Mouse (Mus musculus): ENCODE results near the gene Trim10. TPM values are rescaled to one million over a fixed set of nuclear protein-coding genes. Genes with fewer than 3 reads are reported as not detected.

Trim10 gene
- 0.25 to 0.35 TPM in 2 of 4 replicates, not detected in the others for total RNA-seq (2023)

DNA sequence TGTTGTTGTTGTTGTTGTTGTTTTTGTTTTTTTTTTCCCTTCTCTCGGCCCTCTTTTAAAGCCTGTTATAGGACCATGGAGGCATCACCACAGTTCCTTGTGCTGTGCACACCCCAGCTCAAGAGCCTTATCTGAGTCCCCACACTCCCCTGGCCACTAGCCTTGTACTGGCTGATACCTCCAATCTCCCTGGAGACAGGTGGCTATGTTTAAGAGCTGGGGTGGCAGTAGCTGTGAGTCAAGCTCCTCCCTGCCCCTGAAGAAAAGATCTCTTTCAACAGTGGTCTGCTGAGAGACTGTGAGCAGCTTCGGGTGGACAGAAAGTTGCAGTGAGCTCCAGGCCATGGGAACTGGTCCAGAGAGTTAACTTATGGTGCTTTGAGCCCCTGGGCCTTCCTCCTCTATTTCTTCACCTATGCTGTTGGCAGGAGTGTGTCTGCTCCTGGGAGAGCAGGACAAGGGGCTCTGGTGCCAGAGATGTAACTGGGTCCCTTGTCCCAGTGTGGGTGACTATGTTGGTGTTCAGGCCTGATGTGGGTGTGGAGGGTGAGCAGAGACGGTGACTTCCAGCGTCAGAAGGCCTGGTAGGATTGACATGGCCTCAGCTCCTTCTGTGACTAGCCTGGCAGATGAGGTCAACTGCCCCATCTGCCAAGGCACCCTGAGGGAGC, at the start of gene Trim10:
Gene Trim10, plus strand, starts transcription at position 291 of the 671 bp plus-strand sequence.

DNA sequence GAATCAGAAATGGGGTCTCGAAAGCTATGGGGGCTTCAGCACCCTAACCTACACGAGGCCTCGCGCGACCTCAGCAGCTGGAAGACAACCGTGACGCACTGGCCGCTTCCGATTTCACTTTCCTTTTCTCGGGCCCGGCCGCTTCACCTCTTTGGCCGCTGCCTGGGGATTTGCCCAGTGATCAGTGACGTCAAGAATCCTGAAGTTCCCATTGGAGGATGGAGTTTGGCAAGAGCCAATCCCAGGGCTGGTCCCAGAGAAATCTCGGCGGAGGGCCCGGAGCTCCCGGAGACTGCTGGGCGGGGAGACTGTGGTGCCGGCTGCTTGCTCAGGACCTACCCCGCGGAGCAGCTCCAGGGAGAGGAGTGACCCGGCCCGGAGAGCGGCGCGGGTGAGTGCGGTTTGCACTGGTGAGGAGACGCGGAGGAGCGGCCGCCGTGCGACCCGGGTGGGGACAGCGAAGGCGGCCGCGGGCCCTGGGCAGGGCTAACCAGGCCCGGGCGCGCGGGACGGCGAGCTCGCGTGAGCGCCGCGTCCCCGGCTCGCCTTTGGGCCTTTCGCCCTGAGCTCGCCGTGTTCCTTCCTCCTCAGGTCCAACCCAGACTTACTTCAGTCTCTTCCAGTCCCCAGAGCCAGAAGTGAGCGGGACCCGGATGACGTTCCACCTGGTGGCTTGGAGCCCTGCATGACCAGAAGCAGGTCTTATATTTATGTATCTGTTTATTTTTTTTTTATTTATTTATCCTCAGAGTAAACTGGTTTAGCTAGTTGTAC, 32.3 kb upstream of the Trim10 start, which contains the start of gene Trim26:
Gene Trim26, plus strand, starts transcription at position 261 of the 774 bp plus-strand sequence.

GRCm38 (mm10) chr17:36866719-36867527, 2.5 kb upstream of the Trim10 start, which contains the start of gene Trim15:
TSS of gene Trim15 (minus strand) at chr17:36867210.

DNA sequence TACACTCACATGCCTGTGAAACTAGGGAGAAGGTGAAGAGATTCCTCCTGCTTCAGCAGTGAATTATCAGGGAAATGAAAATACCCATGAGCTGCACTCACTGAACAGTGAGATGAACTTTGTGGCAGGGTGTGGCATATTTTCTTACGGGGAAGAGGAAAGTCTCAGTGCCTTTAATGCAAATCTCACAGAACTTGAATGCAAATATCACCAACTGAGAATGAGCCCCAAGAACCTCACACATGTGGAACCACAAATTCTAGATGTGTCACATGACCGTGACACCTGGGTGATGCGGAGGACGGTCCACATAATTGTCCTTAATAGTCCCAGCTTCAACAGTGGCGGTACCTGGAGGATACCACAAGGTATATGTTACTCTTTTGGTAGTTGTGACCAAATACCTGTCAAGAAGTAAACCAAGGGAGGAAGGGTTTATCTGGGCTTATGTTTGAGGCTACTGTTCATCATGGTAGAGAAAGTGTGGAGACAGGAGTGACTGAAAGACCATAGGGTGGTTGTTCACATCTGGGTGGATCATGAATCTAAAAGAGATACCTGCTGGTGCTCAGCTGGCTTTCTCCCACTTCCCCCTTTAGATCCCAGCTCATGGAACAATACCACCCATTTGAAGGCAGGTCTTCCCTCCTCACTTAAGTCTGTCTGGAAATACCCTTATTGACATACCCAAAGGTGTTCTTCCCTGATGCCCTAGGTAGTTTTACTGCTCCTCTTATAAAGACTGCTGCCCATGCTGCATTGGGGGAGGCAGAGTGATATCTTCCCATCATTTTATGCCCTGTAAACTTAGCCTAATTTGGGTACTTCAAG, 20.9 kb downstream of the Trim10 start, which contains the start of gene Trim40:
Gene Trim40, minus strand, starts transcription at position 51 of the 831 bp plus-strand sequence.

GRCm38 (mm10) chr17:36897552-36898205, 28.3 kb downstream of the Trim10 start, which contains the start of gene Trim31:
TSS of gene Trim31 (plus strand) at chr17:36898118.

Other genes with a start within 250 kb of the Trim10 start
- not detected in 4 replicates for gene H2-M9, start 226.9 kb upstream of the Trim10 start, total RNA-seq (2023)
- gene H2-M1, start 197.4 kb upstream of the Trim10 start, total RNA-seq (2023): not detected in 4 replicates
- gene H2-M10.5, start 96.7 kb upstream of the Trim10 start, total RNA-seq (2023): not detected in 4 replicates
- not detected in 4 replicates for gene H2-M10.6, start 57.4 kb upstream of the Trim10 start, total RNA-seq (2023)
- 179 to 202 TPM (median 188 TPM) in 4 replicates for gene Trim26, start 32.4 kb upstream of the Trim10 start, total RNA-seq (2023)
- not detected in 4 replicates for gene Trim15, start 2.4 kb upstream of the Trim10 start, total RNA-seq (2023)
- gene Trim40, start 20.5 kb downstream of the Trim10 start, total RNA-seq (2023): not detected in 4 replicates
- not detected in 4 replicates for gene Trim31, start 28.5 kb downstream of the Trim10 start, total RNA-seq (2023)
- gene Rnf39, start 73.3 kb downstream of the Trim10 start, total RNA-seq (2023): not detected in 4 replicates
- gene Ppp1r11, start 82.2 kb downstream of the Trim10 start, total RNA-seq (2023): 96.5 to 112 TPM (median 98.9 TPM) in 4 replicates
- gene Znrd1, start 89.0 kb downstream of the Trim10 start, total RNA-seq (2023): 74.9 to 82.2 TPM (median 80.0 TPM) in 4 replicates
- gene Znrd1as, start 89.0 kb downstream of the Trim10 start, total RNA-seq (2023): 1.0 to 2.7 TPM (median 1.3 TPM) in 4 replicates
- gene 2410137M14Rik, start 111.7 kb downstream of the Trim10 start, total RNA-seq (2023): not detected in 4 replicates
- not detected in 4 replicates for gene H2-M5, start 120.0 kb downstream of the Trim10 start, total RNA-seq (2023)
- gene Zfp57, start 131.6 kb downstream of the Trim10 start, total RNA-seq (2023): not detected in 4 replicates
- gene Mog, start 153.8 kb downstream of the Trim10 start, total RNA-seq (2023): not detected in 4 replicates
- gene Gabbr1, start 176.4 kb downstream of the Trim10 start, total RNA-seq (2023): 63.3 to 72.7 TPM (median 66.7 TPM) in 4 replicates
- gene Olfr90, start 218.9 kb downstream of the Trim10 start, total RNA-seq (2023): 0.21 TPM in 1 of 4 replicates, not detected in the others
- not detected in 4 replicates for gene Olfr91, start 228.7 kb downstream of the Trim10 start, total RNA-seq (2023)